Mouse (Mus musculus) C3H10T1/2 (cell line): Measurements from ENCODE around the gene Hcrt. TPM values are rescaled to one million over a fixed set of nuclear protein-coding genes. Genes with fewer than 3 reads are reported as not detected.

ENCODE experiments used
- polyA plus RNA-seq, 2 experiments: library from polyadenylated mRNA; unstranded; fragments of >200 nt; fragmentation: generic; extraction: Trizol; gene quantifications; one replicate each; pipeline ENCODE4 v1.2.1; 2012; ENCODE audit warnings: missing spikeins in 2 of 2

Hcrt gene
- polyA plus RNA-seq: not detected

DNA sequence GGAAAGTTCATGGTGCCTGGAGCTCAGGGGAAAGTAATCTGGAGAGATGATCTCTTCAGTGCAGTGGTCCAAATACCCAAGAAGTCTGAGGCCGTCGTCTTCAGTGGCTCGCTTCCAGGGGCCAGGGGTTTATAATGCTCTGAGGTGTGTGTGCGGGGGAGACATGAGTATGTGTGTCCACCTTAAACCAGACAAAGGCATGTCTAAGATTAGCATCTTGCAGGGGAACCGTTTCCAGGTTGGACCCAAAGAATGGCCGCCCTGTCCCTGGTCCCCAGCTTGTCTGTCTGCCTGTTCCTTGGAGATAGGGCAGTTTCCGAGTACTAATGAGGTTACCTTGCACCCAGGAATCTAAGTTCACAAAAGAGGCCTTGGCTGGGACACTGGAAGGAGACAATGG lies at the start of gene Hcrt:
Gene Hcrt (minus strand): TSS at position 101 of the 400 bp plus-strand sequence.

DNA sequence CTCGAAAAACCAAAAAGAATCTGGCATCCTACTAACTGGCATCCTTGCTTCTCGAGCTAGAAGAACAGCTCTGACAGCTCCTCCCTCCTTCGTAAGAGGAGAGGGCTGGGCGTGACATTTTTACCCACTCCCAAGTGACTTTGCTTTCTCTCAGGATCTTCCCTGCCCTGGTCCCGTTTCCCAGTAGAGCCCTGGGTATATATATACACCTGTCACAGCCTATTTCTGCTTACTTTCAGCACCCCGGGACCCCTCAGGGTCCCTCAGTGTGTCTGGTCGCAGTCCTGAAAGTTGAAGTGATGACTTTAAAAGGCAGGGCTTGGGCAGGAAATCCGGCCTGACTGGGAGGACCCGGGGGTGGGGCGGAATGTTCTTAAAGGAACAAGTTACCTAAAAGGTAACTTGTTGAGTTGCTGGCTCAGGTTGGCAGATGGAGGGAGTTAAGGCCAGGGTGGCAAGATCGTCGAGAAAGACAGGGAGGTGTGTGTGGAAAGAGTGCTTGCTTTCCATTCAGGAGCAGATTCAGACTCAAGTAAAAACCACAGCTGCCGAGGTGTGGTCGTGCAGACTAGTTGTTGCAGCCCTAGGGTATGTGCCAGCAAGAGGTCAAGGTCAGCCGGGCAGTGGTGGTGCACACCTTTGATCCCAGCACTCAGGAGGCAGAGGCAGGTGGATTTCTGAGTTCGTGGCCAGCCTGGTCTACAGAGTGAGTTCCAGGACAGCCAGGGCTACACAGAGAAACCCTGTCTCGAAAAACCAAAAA lies 8.1 kb upstream of the Hcrt start, which contains the start of gene Ghdc:
Gene Ghdc (minus strand): TSS at position 312 of the 763 bp plus-strand sequence.

DNA sequence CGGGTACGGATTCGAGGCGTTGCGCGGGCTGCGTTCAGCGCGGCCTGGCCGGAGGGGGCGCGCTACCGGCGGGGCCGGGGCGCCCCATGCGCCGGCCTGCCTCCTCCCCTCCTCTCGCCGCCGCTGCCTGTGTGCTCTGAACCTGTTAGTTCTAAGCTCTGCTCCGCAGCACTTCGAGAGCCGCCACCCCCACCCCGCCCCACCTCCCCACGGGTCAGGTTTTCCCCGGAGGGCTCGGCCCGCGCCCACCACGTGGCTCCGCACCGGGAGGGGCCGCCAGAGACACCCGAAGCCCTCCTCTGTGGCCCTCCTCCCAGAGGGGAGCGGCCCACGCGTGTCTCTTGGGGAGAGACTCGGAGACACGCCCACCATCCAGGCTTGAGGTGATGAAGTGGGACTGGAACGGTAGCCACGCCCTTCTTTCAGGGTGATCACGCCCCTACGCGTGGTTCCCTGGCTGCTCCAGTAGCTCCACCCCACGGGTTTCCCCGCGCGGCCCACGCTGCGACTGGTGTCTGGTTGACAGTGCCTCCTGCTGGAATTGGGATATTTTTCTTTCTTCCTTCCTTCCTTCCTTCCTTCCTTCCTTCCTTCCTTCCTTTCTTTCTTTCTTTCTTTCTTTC lies 3.0 kb downstream of the Hcrt start, which contains the start of gene Kcnh4:
Gene Kcnh4 (minus strand): TSS at position 332 of the 623 bp plus-strand sequence.

DNA sequence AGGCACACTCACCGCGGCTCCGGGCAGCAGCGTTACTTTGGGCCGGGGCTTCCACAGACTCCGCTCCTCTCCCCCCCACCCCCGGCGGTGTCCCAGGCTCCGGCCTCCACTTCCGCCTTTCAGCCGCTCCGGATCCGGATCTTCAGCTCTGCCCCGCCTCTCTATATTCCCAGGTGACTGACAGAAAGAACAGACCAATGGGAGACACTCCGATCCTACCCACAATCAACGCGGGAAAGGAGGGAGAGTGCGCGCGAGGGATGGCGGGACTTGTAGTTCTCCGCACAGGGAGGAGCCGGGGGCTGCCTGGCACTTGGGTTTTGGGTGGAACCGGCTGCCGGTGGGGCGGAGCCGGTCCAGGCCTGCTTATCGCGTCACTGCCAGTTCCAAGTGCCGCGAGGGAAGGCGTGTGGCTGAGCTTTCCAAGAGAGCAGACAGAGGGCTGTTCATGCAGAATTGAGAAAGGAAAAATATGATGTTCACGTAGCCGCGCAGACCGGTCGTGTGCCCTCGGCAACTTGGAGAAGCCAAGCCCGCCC lies 24.6 kb downstream of the Hcrt start, which contains the start of gene Rab5c:
Gene Rab5c (minus strand): TSS at position 150 of the 539 bp plus-strand sequence.

DNA sequence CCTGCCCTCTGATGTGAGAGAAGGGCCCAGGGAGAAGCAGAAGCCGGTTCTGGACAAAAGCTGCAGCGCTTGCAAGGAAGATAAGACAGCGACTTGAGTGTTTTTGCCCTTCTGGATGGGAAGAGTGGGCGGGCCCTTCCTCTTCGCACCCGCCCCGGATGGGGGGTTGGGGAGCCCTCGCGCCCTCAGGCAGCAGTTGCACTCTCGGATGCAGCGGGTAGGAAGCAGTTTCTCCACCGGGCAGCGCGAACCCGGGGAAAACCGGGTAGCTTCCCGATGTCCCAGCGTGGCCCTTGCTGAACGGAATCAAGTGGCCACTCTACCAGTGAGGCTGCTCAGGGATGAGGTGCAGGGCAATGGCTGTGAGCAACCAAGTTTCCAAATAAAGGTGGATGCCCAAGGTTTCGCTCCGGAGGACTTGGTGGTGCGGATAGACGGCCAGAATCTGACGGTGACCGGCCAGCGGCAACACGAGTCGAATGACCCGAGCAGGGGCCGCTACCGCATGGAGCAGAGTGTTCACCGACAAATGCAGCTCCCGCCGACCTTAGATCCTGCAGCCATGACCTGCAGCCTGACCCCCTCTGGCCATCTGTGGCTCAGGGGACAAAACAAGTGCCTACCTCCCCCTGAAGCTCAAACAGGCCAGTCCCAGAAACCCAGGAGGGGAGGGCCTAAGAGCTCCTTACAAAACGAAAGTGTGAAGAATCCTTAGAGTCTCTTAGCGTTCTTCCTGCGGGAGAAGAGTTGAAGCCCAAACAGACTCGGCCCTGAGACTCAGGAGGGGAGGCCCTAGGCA lies 48.8 kb downstream of the Hcrt start, which contains the start of gene Hspb9:
Gene Hspb9 (plus strand): TSS at position 116 of the 799 bp plus-strand sequence.

DNA sequence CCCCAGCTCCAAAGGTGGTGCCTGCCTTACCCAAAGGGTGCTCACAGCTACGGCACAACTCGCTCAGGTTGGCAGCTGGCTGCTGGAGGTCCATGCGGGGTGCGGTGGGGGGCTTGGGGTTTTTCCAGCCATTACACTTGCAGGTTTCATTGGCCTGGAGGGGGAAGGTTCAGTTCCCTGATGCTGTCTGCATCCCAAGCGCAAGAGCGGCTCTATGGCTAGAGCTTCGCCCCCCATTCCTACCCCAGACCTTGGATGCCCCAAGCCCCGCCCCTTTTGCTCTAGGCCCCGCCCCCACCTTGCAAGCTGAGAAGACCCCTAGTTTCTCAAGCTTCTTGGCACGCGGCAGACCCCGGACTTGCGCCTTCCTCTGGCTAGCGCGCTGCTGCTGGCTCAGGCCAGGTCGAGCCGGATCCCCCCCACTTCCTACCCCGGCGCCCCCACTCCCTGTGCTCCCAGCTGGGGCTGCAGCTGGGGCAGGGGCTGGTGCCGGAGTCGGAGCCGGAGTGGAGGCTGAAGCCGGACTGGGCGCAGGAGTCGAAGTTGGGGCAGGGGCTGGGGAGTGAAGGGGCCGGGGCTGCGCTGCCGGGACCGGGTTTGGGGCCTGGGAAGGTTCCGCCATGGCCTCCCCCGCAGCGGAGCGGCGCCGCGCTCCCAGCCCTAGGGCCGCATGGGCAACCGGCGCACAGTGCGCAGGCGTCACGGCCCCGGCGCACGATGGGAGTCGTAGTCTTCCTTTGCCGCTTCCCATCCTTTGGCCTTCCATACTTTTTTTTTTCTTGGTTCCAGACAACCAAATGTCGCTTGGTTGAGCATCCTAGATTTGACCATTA lies 50.7 kb downstream of the Hcrt start, which contains the start of gene Kat2a:
Gene Kat2a (minus strand): TSS at position 683 of the 833 bp plus-strand sequence.

Other genes starting within 250 kb of the Hcrt start
- gene Acly, start 234.9 kb downstream of the Hcrt start, polyA plus RNA-seq: 10 to 100 TPM; 34.3 to 98.6 TPM
- under 1 TPM; 0.14 to 0.72 TPM for gene Ttc25, start 217.3 kb downstream of the Hcrt start, polyA plus RNA-seq
- 10 to 100 TPM in 1 of 2 experiments, 1 to 10 TPM in 1; 8.2 to 26.1 TPM for gene Cnp, start 188.0 kb downstream of the Hcrt start, polyA plus RNA-seq
- gene Nkiras2, start 143.7 kb downstream of the Hcrt start, polyA plus RNA-seq: 10 to 100 TPM; 26.0 to 56.3 TPM
- 100 to 1,000 TPM in 1 of 2 experiments, 10 to 100 TPM in 1; 26.2 to 140 TPM for gene Dnajc7, start 142.8 kb downstream of the Hcrt start, polyA plus RNA-seq
- gene Zfp385c, start 70.5 kb downstream of the Hcrt start, polyA plus RNA-seq: under 1 TPM; 0.04 to 0.05 TPM
- gene Dhx58, start 58.7 kb downstream of the Hcrt start, polyA plus RNA-seq: 1 to 10 TPM in 1 of 2 experiments, under 1 TPM in 1; 0.60 to 7.9 TPM
- 10 to 100 TPM; 60.0 to 66.4 TPM for gene Kat2a, start 50.5 kb downstream of the Hcrt start, polyA plus RNA-seq
- gene Hspb9, start 49.1 kb downstream of the Hcrt start, polyA plus RNA-seq: under 1 TPM; 0.34 to 0.59 TPM
- 100 to 1,000 TPM; 160 to 229 TPM for gene Rab5c, start 24.7 kb downstream of the Hcrt start, polyA plus RNA-seq
- gene Kcnh4, start 3.0 kb downstream of the Hcrt start, polyA plus RNA-seq: under 1 TPM in 1 of 2 experiments, not detected in 1; 0.01 TPM
- 10 to 100 TPM in 1 of 2 experiments, 1 to 10 TPM in 1; 5.6 to 24.7 TPM for gene Ghdc, start 8.0 kb upstream of the Hcrt start, polyA plus RNA-seq
- 10 to 100 TPM in 1 of 2 experiments, 1 to 10 TPM in 1; 4.0 to 25.5 TPM for gene Stat5b, start 87.8 kb upstream of the Hcrt start, polyA plus RNA-seq
- gene Stat5a, start 96.4 kb upstream of the Hcrt start, polyA plus RNA-seq: 10 to 100 TPM in 1 of 2 experiments, 1 to 10 TPM in 1; 5.4 to 67.1 TPM
- 10 to 100 TPM in 1 of 2 experiments, 1 to 10 TPM in 1; 5.2 to 83.6 TPM for gene Stat3, start 176.6 kb upstream of the Hcrt start, polyA plus RNA-seq
- 1,000 to 10,000 TPM in 1 of 2 experiments, 100 to 1,000 TPM in 1; 353 to 1,064 TPM for gene Cavin1, start 208.0 kb upstream of the Hcrt start, polyA plus RNA-seq
- 10 to 100 TPM; 22.1 to 58.2 TPM for gene Atp6v0a1, start 246.5 kb upstream of the Hcrt start, polyA plus RNA-seq